Mouse (Mus musculus) left cerebral cortex, adult 8-10 months (tissue): Measurements from ENCODE around the gene Krt4. TPM values are rescaled to one million over a fixed set of nuclear protein-coding genes. Genes with fewer than 3 reads are reported as not detected.

ENCODE experiments used
- DNase-seq, 2 experiments: peaks; one replicate each; pipeline ENCODE4 v3.0.0; 2022; ENCODE audit warnings: low spot score in 2 of 2
- total RNA-seq, 4 experiments: library from RNA; stranded (reverse); gene quantifications; 2 replicates each; pipeline ENCODE4 v1.2.4; 2022

Gene Krt4
- total RNA-seq: not detected

- no peak for DNase-seq
These were observed at the start of gene Krt4 for GRCm38 (mm10) chr15:101924635-101925034. TSS of gene Krt4 (minus strand) at chr15:101924735.

GRCm38 (mm10) chr15:101973414-101974077 lies 49.0 kb upstream of the Krt4 start:
- DNase-seq: peak; percentile 79 to 100

GRCm38 (mm10) chr15:101970536-101970935 lies 46.0 kb upstream of the Krt4 start:
- no peak for DNase-seq

GRCm38 (mm10) chr15:101966808-101967207 lies 42.3 kb upstream of the Krt4 start:
- DNase-seq: no peak

GRCm38 (mm10) chr15:101958891-101959290 lies 34.4 kb upstream of the Krt4 start:
- DNase-seq: no peak

- no peak for DNase-seq
These were observed 29.7 kb upstream of the Krt4 start, which contains the start of gene Krt78 for GRCm38 (mm10) chr15:101954187-101954586. TSS of gene Krt78 (minus strand) at chr15:101954287.

- DNase-seq: no peak
These were observed 28.4 kb upstream of the Krt4 start for GRCm38 (mm10) chr15:101952733-101953474.

DNA sequence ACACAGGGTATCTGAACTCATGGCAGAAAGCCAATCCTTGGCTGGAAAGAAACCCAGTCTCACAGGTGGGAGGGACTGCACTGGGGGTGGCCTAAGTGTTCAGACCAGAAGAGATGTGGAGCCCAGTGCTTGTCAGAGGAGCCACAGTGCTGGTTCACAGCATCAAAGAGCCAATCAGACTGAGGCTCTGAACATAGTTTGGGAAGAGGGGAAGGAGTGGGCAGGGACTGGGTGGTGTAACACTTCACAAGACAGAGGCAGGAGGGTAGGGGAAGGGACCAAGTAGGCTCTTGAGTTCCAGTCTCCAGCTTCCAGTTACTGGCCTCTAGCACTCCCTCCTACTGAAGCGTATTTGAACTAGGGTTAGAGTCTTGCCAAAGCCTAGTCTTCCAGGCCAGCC lies 20.9 kb upstream of the Krt4 start:
- DNase-seq: no peak

GRCm38 (mm10) chr15:101941948-101942347 lies 17.4 kb upstream of the Krt4 start:
- DNase-seq: peak in 1 of 2 experiments; percentile 15

GRCm38 (mm10) chr15:101940274-101940829 lies 15.8 kb upstream of the Krt4 start, which contains the start of gene Krt79:
TSS of gene Krt79 (minus strand) at chr15:101940324.
- DNase-seq: no peak

GRCm38 (mm10) chr15:101938600-101939308 lies 14.2 kb upstream of the Krt4 start:
- DNase-seq: no peak

- no peak for DNase-seq
These were observed 8.5 kb upstream of the Krt4 start for GRCm38 (mm10) chr15:101933024-101933423.

DNA sequence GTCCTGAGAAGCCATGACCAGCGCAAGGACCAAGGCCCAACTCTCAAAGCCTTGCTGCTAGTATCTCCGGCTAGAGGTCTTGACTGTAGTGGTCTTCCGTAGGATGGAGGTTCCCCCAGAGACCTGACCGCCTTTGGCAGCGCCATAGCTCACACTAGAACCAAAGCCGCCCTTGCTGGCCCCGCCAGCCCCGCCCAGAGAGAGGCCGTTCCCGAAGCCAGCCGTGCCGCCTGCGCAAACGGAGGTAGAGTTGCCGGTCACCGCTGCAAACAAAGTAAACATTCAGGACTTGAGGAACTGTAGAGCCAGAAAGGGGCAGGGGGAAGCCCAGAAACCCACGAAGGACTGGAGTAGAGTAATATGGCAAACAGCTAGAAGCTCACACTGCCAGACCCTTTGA lies 5.1 kb upstream of the Krt4 start:
- no peak for DNase-seq

DNA sequence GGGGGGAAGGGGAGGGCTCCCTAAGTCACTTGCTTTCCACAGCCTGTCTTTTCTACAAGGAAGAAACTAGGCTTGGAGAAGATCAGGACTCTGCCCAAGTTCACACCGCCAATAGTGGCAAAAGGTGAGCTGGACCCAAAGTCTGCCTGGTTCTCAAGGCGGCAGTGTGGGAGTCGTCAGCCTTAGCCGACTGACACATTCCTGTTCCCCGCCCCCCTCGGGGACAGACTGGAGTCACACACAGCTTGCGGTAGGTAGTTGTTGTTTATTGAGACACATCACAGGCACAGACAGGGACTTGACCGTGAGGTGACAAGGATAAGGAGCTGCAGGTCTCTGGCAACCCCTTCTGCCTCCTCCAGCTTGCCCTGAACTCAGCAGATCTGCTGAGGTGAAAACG lies 4.6 kb upstream of the Krt4 start:
- DNase-seq: no peak

- no peak for DNase-seq
These were observed 3.0 kb upstream of the Krt4 start for GRCm38 (mm10) chr15:101927340-101928080.

DNA sequence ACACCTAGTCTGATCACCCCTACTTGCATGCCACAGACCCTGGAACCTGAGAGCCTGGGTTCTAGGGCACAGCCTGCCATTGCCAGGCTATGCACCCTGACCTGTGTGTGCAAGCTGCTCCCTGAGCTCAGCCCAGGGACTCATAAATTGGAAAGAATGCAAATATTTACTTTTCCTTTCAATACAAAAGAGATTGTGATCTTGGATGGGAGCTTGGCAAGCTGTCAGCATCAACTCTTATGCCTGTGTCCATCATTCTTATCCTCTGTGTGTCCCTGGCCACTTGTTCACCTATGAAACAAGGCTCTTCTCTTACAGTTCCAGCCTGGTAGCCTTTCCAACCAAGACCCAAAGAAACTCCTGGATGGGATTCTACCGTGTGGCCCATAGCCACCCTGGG lies 506 bp upstream of the Krt4 start:
- DNase-seq: no peak

- no peak for DNase-seq
These were observed 2.2 kb downstream of the Krt4 start for GRCm38 (mm10) chr15:101922296-101922695.

GRCm38 (mm10) chr15:101916072-101916471 lies 8.5 kb downstream of the Krt4 start:
- no peak for DNase-seq

- no peak for DNase-seq
These were observed 19.7 kb downstream of the Krt4 start for GRCm38 (mm10) chr15:101904849-101905248.

DNA sequence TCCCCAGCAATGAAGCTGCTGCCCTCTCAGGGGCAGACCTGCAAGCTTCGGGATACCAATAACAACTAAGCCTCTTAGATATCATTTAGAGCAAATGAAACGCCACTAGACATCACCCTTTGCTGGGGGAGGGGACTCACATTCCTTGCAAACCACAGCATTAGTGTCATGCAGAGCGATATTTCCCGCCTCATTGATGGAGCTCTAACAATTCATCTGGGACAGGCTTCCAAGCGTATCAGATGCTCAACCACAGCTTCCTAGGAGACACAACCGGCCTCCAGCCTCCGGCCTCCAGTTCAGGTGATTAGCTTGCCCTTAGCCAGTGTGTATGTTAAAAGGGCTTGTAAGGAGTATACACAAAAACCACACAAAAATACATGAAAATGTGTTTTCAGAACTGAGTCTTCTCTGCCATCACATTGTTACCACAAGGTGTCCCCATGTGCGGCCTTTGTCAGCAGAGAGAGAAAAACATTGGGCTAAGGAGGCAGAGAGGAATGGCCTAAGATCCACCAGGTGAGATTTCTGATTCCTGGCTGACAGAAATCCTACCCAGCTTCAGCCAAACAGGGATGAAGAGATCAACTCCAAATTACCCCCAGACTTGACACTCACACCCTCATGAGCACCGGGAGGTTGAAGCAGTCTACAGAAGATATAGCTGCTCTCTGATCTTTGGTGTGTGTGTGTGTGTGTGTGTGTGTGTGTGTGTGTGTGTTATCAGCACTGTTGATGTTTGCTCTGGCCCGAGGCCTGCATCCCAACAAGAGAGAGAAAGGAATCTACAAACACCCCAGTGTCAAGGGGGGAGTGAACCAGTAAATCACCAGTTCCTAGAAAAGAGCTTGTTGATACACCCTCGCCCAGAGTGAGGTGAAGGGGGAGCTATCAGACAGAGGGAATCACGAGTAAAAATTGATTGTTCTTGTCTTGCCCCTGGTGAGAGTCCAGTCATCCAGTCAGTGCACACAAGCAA lies 22.1 kb downstream of the Krt4 start:
- no peak for DNase-seq
